Mouse (Mus musculus): ENCODE results near the gene Ndufa9.
A peak's percentile ranks its signal among the peaks of the same experiment; 100 is the strongest.

Gene Ndufa9

DNA sequence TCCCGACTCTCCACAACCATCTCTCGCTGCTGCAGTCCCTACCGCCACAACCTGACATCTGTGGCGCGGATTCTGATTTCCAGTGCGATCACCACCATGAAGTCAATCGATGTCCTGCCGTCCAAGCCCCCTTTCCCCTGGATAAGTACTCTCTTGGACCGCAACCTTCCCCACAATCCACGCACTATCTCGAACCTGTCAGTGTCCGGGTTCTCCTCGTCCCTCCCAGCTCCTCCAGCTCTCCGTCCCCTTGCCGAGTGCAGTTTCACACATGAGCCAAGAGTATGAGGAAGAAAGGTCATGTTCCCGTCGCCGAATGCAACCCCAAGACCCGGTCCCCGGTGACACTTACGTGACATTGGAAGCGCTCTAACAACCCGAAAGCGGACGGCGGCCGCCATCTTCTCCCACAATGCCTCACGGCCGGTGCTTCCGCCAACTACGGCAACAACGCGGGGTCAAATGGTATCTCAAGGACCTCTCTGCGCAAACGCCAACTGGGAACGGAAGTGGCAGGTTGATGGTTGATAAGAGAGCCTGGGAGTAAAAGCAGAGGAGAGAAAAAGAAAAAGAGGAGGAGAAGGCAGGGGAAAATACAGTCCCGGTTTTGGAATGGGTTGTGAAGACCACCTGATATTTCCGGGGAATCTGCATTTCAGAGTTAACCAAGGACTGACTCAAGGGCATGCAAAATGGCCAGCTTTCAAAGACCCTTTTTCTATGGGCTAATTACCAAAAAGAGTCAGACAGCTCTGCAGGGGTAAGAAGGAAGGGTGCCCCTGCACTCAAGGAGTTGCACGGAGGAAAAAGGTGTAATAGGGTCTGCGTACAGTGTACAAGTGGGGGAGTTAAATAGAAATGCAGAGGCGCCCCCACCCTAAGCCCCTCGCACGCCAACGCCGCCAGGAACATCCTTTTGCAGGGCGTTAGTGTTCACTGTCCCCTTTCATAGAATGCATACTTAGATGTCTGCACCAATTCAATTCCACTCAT, at the start of gene Ndufa9:
Gene Ndufa9 (minus strand): TSS at position 425 of the 993 bp plus-strand sequence.
- peak; percentile 94 for DNase-seq (ENCODE audit: low read depth)

DNA sequence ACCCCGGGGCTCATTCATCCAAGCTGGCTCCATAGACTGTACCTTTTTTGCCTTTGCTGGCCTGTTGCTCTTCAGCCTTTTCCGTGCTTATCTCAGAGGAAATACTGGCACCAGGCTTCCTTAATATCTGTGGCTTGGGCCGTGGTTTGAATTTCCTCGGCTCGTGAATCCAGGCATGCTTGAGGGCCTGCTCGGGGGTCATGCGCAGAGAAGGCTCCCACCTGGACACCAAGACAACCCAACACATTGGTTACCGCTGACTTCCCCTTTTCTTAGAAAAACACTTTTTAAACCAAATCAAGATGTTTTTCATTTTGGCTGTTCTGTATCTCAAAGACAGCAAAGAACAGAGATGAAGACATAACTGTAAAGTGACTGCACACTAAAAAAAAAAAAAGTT, 28.2 kb upstream of the Ndufa9 start:
- DNase-seq (ENCODE audit: low read depth): peak; percentile 58

DNA sequence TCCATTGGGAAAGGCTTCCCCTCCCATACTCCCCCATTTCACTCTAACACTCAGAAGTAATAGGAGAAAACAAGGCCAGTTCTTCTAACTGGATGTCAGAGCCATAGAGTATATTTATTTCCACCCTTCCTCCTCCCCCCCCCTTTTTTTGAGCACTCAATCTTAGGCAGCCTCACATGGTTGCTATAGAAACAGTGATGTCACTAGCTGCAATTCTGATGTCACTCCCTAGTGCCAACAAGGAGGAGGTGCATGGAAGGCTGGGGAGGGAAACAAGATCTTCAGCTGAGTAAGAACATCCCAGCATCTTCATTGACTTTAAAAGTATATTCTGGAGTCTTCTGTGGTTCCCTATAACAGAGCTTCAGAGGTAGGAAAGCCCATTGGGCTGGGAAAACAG, 3.9 kb upstream of the Ndufa9 start, which contains the start of gene Akap3:
Gene Akap3 (plus strand): TSS at position 218 of the 400 bp plus-strand sequence.
- DNase-seq (ENCODE audit: low read depth): peak; percentile 11

DNA sequence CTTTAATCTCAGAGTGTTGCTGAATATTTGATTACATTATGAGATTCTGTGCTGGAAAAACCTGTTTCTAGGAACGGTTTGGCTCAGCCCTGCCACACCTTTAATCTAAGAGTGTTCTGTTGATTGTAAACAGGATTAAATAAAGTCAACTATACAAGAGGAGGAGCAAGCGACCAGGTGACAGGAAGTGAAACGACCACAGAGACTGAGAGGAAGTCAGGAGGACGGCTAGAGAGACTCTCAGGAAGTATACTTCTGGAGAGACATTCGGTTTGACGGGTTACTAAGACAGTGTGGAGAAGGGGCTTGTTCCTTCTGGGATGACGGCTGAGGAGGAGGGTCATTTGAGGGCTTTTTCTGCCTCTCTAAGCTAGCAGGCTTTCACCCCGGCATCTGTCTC, 12.3 kb downstream of the Ndufa9 start:
- peak; percentile 31 for DNase-seq (ENCODE audit: low read depth)

DNA sequence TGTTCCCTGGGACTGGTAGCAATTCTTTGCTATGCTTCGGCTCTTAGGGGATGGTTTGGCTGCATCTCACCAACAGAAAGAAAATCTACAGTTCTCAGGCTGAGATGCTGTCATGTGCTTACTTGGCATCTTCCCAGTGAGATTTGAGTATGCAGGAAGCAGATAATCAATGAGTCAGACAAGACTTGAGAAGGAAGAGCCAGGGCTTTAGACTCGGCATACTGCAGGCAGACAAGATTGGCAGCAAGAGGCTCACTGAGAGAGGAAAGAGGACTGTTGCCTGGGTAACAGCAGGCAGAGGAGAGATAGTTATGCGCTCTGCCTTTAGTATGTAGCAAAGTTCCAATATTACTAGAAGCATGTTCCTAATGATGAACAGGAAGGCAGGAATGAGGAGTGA, 25.8 kb downstream of the Ndufa9 start:
- DNase-seq (ENCODE audit: low read depth): peak; percentile 80

DNA sequence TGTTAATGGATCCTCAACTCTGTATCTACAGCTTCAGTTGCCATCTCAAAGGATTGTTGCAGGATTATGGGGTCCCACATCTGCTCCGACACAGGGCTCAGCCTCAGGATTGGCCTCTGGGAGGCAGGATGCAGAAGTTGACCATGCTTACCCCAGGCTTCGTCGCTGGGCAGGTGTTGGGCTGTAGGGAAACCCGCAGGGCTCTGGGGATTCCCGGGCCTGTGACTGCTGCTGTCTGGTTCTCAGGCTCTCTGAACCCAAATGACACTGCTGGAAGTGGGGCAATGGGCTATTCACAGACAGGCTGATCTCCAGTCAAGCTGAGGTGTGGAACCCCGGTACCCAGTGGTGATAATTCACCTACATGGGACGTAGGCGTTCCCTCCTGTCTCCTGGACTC, 32.6 kb downstream of the Ndufa9 start:
- DNase-seq (ENCODE audit: low read depth): no peak

DNA sequence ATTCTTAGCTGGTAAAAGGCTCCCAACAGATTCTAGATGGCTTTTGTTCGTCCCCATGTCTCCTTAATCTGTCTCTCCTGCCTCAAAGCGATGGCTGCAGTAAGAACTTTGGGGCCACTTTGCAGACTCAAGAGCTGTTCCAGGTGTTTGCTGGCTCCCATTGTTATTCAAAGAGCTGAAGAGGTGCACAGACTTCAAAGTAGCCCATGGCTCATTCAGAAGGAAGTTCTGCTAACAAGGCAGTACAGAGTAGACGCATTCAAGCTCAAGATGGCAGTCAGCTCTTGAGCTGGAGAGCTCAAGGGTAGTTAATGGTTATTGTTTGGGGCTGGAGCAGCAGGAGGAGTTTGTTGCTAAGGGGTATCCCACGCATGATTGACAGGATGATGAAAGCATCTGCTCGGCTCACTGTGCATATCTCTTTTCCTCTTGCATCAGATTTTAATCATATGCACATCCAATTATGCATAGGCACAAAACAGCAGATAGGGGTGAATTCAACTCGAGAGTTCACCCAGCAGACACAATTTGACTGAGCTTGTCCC, 33.7 kb downstream of the Ndufa9 start:
- DNase-seq (ENCODE audit: low read depth): no peak

DNA sequence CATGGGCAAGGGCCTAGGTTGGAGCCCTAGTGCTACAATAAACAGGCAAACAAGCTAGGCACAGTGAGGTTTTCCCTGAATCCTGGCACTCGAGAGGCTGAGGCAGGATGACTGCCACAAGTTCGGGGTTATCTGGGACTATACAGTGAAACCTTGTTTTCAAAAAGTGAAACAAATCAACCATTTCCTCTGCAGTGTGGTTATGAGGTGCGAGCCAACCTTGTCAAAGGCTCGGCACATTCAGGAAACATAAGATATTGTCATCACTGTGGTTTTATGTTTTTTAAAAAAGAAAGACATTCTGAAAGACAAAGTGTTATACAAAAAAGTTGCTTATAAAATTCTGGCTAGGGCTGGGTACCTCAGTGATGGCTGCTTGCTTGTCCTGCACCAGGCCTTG, 37.5 kb downstream of the Ndufa9 start:
- peak; percentile 30 for DNase-seq (ENCODE audit: low read depth)

DNA sequence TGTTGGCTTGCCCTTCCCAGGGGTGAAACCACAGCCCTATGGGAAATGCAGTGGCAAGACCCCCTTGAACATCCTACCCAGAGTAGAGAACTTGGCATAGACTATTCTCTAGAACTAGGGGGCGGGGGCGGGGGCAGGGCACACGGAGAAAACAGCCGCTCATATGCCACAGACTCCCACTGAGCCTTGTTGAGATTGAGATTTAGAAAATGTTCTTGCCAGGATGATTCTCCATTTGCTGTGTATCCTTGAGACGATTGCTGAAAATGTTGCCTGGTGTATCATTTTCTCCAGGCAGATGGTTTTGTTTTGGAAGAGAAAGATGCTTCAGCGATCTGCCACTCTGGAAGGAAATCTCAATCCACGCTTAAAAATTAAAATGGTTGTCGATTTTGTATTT, 40.4 kb downstream of the Ndufa9 start:
- no peak for DNase-seq (ENCODE audit: low read depth)

DNA sequence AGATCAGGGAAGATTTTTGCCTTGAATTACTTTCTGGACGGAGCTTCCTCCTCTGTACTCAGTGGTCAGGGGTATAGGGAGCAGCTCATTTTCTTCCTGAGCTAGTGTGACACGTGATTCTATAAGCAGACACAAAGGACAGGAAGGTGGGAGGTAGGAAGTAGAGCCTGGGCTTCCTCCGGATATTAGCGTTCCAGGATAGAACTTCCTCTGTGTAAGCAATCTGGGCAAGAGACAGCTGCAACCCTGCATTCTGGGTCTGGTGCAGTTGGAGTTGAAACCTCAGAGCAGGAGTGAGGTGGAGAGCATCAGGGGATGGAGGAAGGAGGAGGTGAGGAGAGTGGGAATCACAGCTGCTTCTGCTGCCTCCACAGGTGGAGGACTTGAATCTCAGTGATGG, 40.8 kb downstream of the Ndufa9 start:
- no peak for DNase-seq (ENCODE audit: low read depth)

DNA sequence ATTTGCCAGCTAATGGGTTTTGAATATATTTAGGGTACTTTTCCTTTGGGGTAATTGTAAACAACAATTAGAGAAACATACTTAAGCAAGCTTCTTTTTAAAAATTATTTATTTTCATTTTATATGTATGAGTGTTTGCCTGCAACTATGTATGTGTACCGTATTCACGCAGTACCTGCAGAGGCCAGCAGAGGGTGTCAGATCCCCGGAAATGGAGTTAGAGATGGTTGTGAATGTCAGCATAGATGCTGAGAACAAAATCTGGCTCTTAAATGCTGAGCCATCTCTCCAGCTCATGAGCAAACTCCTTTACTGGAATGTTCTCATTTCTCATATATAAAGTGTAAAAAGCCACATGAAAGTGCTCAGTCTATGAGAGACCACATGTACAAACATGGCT, 42.2 kb downstream of the Ndufa9 start:
- peak; percentile 42 for DNase-seq (ENCODE audit: low read depth)

DNA sequence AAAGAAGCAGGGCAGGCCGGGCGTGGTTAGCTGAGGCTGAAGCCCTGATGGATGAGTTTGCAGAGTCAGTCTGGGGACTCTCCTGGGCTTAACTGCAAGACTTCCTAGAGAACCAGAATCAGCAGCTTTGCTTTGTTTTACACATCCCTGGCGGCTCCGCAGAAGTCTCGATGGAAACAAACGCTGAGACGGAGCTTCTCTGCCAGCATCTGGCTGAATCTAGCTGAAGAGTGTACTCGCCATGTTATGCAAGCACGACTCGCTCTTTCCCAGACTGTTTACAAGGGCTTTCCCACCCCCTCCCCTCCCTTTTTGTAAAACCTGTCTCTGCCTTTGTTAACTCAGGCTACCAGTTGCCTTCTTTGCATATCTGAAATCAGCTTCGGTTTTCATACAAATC, 46.0 kb downstream of the Ndufa9 start:
- DNase-seq (ENCODE audit: low read depth): no peak

DNA sequence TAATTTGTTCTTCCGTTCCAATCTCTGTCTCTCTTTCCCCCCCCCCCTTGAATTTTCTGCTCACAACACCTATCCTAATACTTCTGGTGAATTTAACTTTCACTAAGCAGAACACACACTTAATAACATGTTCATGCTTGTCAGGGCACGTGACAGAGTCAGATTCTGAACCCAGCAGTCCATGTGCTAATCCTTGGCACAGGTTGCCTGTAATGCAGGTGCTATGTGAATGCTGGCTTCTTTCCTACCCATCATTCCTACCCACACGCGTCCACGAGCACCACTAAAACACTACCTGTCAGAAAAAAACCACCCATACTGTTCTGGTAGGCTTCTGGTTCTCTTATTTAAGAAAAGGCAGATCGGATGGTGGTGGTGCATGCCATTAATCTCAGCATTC, 54.2 kb downstream of the Ndufa9 start:
- DNase-seq (ENCODE audit: low read depth): no peak

DNA sequence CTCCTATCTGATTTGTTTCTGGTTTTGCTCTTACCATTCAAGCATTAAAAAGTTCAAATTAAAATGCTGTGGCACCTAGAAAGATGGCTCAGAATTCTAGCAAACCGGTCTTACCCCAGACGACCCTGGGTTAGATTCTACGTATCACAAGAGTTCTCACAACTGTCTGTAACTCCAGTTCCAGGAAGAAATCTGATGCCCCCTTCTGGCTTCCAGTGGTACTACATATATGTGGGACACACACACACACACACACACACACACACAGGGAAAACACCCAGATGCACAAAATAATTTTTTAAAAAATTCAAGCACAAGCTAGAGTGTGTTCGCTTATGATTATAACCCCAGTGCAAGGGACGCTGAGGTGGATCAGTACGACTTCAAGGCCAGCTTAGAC, 55.2 kb downstream of the Ndufa9 start:
- DNase-seq (ENCODE audit: low read depth): no peak

DNA sequence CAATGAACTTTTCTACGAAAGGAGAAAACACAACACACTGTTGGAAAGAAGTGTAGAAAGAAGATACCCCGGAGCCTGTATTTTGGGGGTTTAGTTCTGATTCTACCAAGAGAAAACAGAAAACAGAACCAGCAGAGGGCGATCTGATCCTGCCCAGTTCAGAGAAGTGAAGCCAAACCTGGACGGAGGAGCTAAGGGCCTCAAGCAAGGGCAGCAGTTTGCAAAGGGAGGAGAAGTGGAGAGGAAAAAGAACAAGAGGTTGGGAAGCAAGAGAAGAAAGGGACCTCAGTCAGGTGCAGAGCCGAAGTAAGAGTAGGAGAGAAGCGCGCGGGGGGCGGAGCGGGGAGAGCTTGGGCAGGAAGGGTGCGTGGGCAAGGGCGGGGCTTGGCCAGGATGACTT, 57.0 kb downstream of the Ndufa9 start:
- peak; percentile 74 for DNase-seq (ENCODE audit: low read depth)

DNA sequence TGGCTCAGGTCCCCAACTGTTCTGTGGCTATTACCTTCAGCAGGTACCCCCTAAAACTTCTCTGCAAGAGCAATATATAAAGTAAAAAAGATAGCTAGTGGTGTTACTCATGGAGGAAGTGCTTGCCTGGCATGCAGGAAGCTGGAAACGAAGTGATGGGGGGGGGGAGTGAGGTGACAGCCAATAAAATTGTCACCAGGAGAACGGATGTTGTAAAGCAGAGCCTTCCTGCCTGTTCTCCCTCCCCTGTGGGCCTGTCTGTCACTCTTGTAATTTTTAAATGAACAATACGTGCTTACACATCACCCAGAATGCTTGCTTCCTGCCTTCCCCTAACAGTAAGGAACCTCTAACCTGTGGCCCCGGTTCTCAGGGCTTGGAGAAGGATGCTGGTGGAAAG, 57.4 kb downstream of the Ndufa9 start:
- DNase-seq (ENCODE audit: low read depth): no peak

DNA sequence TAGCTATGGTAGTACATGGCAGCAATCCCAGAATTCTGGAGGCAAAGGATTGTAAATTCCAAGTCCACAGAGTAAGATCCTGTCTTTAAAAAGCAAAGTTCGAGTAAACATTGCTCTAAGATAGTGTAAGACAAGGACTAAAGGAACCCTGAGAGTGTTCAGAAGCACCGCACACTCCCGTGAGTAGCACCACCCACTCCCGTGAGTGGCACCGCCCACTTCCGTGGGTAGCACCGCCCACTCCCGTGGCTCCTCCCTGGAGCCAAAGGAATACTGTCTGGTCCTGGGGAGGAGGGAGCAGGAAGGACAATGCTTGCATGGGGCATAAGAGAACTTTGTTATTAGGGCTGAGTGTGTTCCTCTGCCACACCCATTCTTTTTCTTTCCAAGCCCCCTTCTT, 60.1 kb downstream of the Ndufa9 start:
- DNase-seq (ENCODE audit: low read depth): no peak

DNA sequence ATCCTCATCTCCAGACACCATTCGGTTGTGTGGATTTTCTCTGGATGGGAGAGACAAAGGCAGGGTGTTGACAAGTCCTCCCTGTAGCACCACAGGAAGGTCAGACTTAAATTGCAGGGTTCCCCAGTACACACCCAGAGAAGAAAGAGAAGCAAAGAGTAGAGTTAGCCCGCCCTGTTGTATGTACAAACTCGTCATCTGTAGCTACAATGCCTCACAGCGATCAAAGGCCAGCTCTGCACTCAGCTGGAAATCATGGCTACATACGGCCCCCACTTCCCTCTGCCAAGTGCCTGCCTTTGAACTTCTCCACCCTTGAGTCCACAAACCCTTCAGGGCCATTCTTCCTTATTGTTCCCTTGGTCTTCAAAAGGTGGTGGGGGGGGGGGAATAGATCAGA, 64.7 kb downstream of the Ndufa9 start:
- DNase-seq (ENCODE audit: low read depth): no peak

DNA sequence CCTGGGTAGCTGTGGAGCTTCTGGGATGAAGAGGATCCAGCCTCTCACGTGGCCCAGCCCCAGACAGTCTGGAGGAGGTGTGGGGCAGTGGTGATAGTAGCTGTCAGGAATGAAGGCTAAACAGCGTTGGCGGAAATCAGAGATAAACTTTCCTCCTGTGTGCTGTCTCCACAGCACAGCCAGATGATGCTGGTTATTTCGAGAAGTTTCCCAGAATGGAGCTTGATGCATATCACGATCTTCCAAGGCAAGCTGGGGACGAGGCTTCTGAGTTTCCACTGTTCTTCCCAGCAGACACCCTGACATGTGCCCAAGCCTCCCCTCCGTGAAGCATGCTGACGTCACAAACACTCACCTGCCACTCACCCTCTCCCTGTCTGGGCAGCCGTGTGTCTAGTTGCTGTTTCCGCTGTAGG, 65.3 kb downstream of the Ndufa9 start:
- no peak for DNase-seq (ENCODE audit: low read depth)

DNA sequence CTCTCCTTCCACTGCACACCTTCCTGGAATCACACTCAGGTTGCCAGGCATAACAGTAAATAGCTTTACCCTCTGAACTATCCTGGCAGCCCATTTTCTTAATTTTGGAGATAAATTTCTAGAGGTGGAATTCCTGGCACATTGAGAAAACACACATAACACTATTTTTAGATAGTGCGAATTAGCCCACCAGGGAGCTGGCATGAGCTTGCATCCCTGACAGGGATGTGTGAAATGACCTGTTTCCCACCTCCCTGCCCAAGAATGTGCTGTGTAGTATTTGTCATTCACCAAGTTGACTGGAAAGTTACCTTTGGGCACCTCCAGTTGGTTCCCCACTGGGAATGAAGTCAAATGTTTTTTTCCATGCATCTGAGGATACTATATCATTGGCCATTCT, 65.9 kb downstream of the Ndufa9 start:
- no peak for DNase-seq (ENCODE audit: low read depth)

DNA sequence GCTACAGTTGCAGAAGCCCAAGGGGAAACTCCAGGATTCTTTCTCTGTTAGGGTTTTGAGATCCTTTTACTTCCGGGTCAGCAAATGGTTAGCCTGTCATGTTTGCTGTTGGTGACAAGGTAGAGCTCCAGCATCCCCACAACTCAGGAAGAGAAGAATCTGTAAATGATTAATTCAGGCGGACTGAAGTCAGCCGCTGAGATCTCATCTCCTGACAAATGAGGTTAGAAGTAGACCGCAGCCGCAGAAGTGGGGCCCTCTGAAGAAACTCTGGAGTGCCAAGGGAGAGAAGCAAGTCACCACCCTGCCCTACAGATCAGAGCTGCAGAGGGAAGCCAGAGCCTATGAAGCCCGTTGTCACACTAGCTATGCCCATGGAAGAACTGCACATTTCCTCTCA, 71.0 kb downstream of the Ndufa9 start:
- DNase-seq (ENCODE audit: low read depth): no peak

DNA sequence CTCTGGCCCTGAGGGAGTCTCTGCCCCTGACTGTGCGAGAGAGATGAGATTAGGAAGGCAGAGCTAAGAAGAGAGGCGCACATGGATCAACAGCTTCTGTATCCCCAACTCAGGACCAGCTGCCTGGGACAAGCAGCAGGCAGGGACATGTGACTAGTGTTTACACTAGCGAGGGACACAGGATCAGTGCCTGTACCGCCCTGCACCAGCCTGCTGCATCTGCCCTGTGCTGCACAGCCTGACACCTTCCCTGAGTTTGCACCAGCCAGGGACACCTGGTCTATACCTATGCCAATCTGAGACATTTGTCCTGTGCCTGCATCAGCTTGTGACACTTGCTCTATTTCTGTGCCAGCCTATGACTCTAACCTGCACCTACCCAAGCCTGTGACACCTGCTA, 75.1 kb downstream of the Ndufa9 start:
- DNase-seq (ENCODE audit: low read depth): no peak

DNA sequence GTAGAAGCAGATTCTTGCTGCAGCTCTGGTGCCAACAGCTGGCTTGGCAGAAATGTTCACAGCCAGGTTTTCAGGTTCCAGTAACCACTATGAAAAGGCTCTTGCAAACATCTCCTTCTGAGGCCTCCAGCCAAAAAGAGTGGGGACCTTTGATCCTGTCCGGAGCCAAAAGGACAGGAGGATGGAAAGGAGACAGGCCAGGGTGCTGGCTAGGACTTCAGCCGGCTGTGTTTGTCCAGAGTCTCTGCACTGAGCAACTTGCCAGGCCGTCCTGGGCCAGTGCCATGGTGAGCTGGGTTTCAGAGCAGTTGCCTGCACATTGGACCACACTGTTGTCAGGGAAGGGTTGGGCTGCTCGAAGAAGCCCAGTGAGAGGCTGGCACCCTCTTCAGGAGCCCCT, 76.6 kb downstream of the Ndufa9 start:
- DNase-seq (ENCODE audit: low read depth): no peak
